In the genomic region with DNA sequence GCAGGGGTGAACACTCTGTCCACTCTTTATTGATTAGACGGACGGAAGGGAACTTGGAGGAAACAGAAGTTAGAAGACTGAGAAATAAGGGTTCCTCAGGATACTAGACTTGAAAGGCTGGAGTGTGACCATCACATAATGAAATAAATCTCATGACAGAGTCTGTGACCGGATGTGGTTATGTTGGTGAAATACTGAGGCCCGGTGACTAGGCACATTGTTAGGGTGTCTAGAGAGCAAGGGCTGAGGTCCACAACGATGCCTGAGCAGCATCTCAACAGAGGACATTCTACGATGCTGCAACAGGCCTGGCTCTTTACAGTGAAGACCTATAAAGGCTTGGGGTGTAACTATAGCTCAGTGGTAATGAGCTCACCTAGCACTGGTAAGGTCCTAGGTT, we compare ENCODE assay signal across 27 mouse cellular contexts. TPM values are rescaled to one million over a fixed set of nuclear protein-coding genes. Genes with fewer than 3 reads are reported as not detected.
A peak's percentile ranks its signal among the peaks of the same experiment; 100 is the strongest.
DNase-seq lines count a peak whose midpoint lies in the region; ATAC-seq and TF ChIP-seq lines count a peak whose summit lies in the region.
"Had no signal": no experiment of that assay in that cellular context is flagged by ENCODE, and none has a peak within 500 bp of the region (broad histone marks: within the 10 kb centered on the region; RNA-seq: fewer than 3 reads in every experiment).

No protein-coding gene starts in this region.

- H3K4me3 ChIP-seq in lung, adult 2 months (replicated peaks; ENCODE audit: extremely low read depth, low read depth, low read length): no peak overlapping the region
- H3K4me3 ChIP-seq in bone marrow macrophage, adult 2 months (ENCODE audit: insufficient read depth, low read length): no peak overlapping the region
- H3K4me3 ChIP-seq: embryonic facial prominence, embryonic 12.5 days; embryonic facial prominence, embryonic 15.5 days; gastrocnemius, adult 2 months; heart, embryonic 12.5 days; heart, embryonic 15.5 days had no signal

- H3K4me1 ChIP-seq in lung, adult 2 months (ENCODE audit: control insufficient read depth, insufficient read depth, low read length): no peaks in the 10 kb centered on the region
- H3K4me1 ChIP-seq in bone marrow macrophage, adult 2 months (ENCODE audit: control insufficient read depth, insufficient read depth, low read length): peaks cover 47% of the 10 kb centered on the region
- H3K4me1 ChIP-seq: embryonic facial prominence, embryonic 12.5 days; embryonic facial prominence, embryonic 15.5 days had no signal

- TF ChIP-seq POLR2A in lung, adult 2 months (IDR thresholded peaks at IDR 0.05; ENCODE audit: borderline replicate concordance, extremely low read depth, low read depth, low read length): no peak
- no peak for TF ChIP-seq POLR2A in bone marrow macrophage, adult 2 months (IDR thresholded peaks at IDR 0.05; ENCODE audit: borderline replicate concordance, low read depth, low read length)

- ATAC-seq in granulocyte monocyte progenitor cell, adult 5-6 weeks (replicated peaks; ENCODE audit: poor library complexity, severe bottlenecking): peak; percentile 56
- ATAC-seq: forebrain, embryonic 14.5 days; forebrain, postnatal 0 days; hindbrain, postnatal 0 days; inflammation-experienced regulatory T-cells, adult 6 months had no signal

- 84% methylated on average over 6 of the region's 6 CpGs for WGBS in lung, adult 2 months

- peak; percentile 13 for DNase-seq in lung, postnatal 25 days (ENCODE audit: low spot score)
- DNase-seq in lung, adult 2 months: no peak
- DNase-seq in 416B (ENCODE audit: low read depth): peak; percentile 43
- no peak for DNase-seq in layer of hippocampus, adult 11-12 months (ENCODE audit: low spot score)
- no peak for DNase-seq in embryo, embryonic 11 days
- DNase-seq in adipocyte (ENCODE audit: low spot score): no peak
- DNase-seq: adrenal gland, adult 2 months; adrenal gland, postnatal 14 days; cerebellum, adult 11-12 months; cerebellum, adult 9-10 months; cerebellum, postnatal 14 days; forebrain, postnatal 0 days; gastrocnemius, adult 2 months; gastrocnemius, postnatal 14 days; heart, adult 18-20 months; heart, postnatal 10 days; heart, postnatal 4 days had no signal

- TF ChIP-seq CTCF in lung, adult 2 months (IDR thresholded peaks at IDR 0.05; ENCODE audit: insufficient read depth, low read length): no peak
- TF ChIP-seq CTCF in bone marrow macrophage, adult 2 months (IDR thresholded peaks at IDR 0.05; ENCODE audit: low read depth, low read length): no peak

- H3K27ac ChIP-seq in bone marrow macrophage, adult 2 months (ENCODE audit: insufficient read depth, low read depth, low read length): peak overlapping the region; percentile 61
- H3K27ac ChIP-seq: embryonic facial prominence, embryonic 12.5 days; embryonic facial prominence, embryonic 15.5 days; gastrocnemius, adult 2 months; heart, embryonic 15.5 days; hindbrain, embryonic 14.5 days; hindbrain, postnatal 0 days had no signal

RNA-seq across cellular contexts. Expression of a gene that starts 9.2 kb away (rescaled TPM):
- 0.45 and 0.59 TPM in 2 replicates for polyA plus RNA-seq in lung, adult 2 months (2012; rRNA removed)
- polyA plus RNA-seq in bone marrow macrophage, adult 2 months (2012; ENCODE audit: insufficient read depth, insufficient read length, missing spikeins): 0.42 and 1.2 TPM in 2 replicates
- total RNA-seq in granulocyte monocyte progenitor cell, adult 5-6 weeks (2014; fragmentation: Nextera tagmentation): not detected in 2 replicates
- total RNA-seq in granulocyte monocyte progenitor cell, adult 5-6 weeks (2017): not detected in 2 replicates

RNA-seq across cellular contexts. Expression of a gene that starts 9.7 kb away (rescaled TPM):
- 42.8 and 55.4 TPM in 2 replicates for polyA plus RNA-seq in lung, adult 2 months (2012; rRNA removed)
- polyA plus RNA-seq in bone marrow macrophage, adult 2 months (2012; ENCODE audit: insufficient read depth, insufficient read length, missing spikeins): 8.0 and 8.5 TPM in 2 replicates
- total RNA-seq in granulocyte monocyte progenitor cell, adult 5-6 weeks (2014; fragmentation: Nextera tagmentation): 0.49 and 0.81 TPM in 2 replicates
- total RNA-seq in granulocyte monocyte progenitor cell, adult 5-6 weeks (2017): 0.31 and 0.78 TPM in 2 replicates

Comparison
In these comparisons a context has a peak if more than half of its experiments do, and no peak if none do; other contexts are left out.
1. DNase-seq: peak in lung, postnatal 25 days (single experiment) and 416B (single experiment); none in lung, adult 2 months (single experiment), layer of hippocampus, adult 11-12 months (single experiment), embryo, embryonic 11 days (single experiment) and adipocyte (single experiment).